Mouse (Mus musculus): ENCODE measurements around the gene C1d.
"Not testable (repeated sequence)": the region's sequence is repeated elsewhere in the genome, so short reads cannot be mapped to it uniquely, and the experiment has no call there.

Gene C1d

GRCm38 (mm10) chr11:17257443-17257842 lies at the start of gene C1d:
C1d (plus strand) TSS chr11:17257579.
- in situ Hi-C loops (cut with MboI, MseI): loop anchor here (25.0 kb wide), 1 partner anchor 745 kb away; the partner anchor contains the start of gene Sec61g

GRCm38 (mm10) chr11:17211258-17212140 lies 45.9 kb upstream of the C1d start, which contains the start of gene Pno1:
Pno1 (minus strand) TSS chr11:17211568.
- in situ Hi-C loops (cut with MboI, MseI): loop anchor here (5.0 kb wide), 1 partner anchor 209 kb away; no protein-coding TSS in a partner anchor

- in situ Hi-C loops (cut with MboI, MseI): loop anchor here (5.0 kb wide), 1 partner anchor 210 kb away; no protein-coding TSS in a partner anchor
These were observed 45.3 kb upstream of the C1d start for GRCm38 (mm10) chr11:17212141-17212495.

GRCm38 (mm10) chr11:17212903-17213509 lies 44.4 kb upstream of the C1d start:
- in situ Hi-C loops (cut with MboI, MseI): loop anchor here (5.0 kb wide), 1 partner anchor 211 kb away; no protein-coding TSS in a partner anchor

GRCm38 (mm10) chr11:17215475-17215874 lies 41.9 kb upstream of the C1d start:
- in situ Hi-C loops (cut with MboI, MseI): no loop called here

GRCm38 (mm10) chr11:17221126-17221525 lies 36.3 kb upstream of the C1d start:
- in situ Hi-C loops (cut with MboI, MseI): no loop called here

- in situ Hi-C loops (cut with MboI, MseI): no loop called here
These were observed 24.6 kb upstream of the C1d start for GRCm38 (mm10) chr11:17232792-17233191.

GRCm38 (mm10) chr11:17236449-17237037 lies 20.8 kb upstream of the C1d start:
- in situ Hi-C loops (cut with MboI, MseI): no loop called here

GRCm38 (mm10) chr11:17238598-17238997 lies 18.8 kb upstream of the C1d start:
- in situ Hi-C loops (cut with MboI, MseI): not testable (repeated sequence)

GRCm38 (mm10) chr11:17248715-17249114 lies 8.7 kb upstream of the C1d start:
- in situ Hi-C loops (cut with MboI, MseI): no loop called here

- in situ Hi-C loops (cut with MboI, MseI): loop anchor here (25.0 kb wide), 1 partner anchor 745 kb away; the partner anchor contains the start of gene Sec61g
These were observed 490 bp upstream of the C1d start for GRCm38 (mm10) chr11:17256813-17257365.

- in situ Hi-C loops (cut with MboI, MseI): loop anchor here (25.0 kb wide), 1 partner anchor 746 kb away; the partner anchor contains the start of gene Sec61g
These were observed 482 bp downstream of the C1d start for GRCm38 (mm10) chr11:17257861-17258260.

- in situ Hi-C loops (cut with MboI, MseI): loop anchor here (25.0 kb wide), 1 partner anchor 755 kb away; the partner anchor contains the start of gene Sec61g
These were observed 9.8 kb downstream of the C1d start for GRCm38 (mm10) chr11:17267176-17267575.

GRCm38 (mm10) chr11:17268801-17269200 lies 11.4 kb downstream of the C1d start:
- in situ Hi-C loops (cut with MboI, MseI): loop anchor here (25.0 kb wide), 1 partner anchor 756 kb away; the partner anchor contains the start of gene Sec61g

GRCm38 (mm10) chr11:17279959-17280358 lies 22.6 kb downstream of the C1d start:
- in situ Hi-C loops (cut with MboI, MseI): no loop called here

- in situ Hi-C loops (cut with MboI, MseI): no loop called here
These were observed 26.7 kb downstream of the C1d start for GRCm38 (mm10) chr11:17284055-17284454.

GRCm38 (mm10) chr11:17288884-17289283 lies 31.5 kb downstream of the C1d start:
- in situ Hi-C loops (cut with MboI, MseI): no loop called here

GRCm38 (mm10) chr11:17306007-17306891 lies 48.9 kb downstream of the C1d start:
- in situ Hi-C loops (cut with MboI, MseI): no loop called here

- in situ Hi-C loops (cut with MboI, MseI): no loop called here
These were observed 50.1 kb downstream of the C1d start for GRCm38 (mm10) chr11:17307457-17307856.

Data from T-helper 2 cell (primary cell).